Mouse (Mus musculus) neutrophil, adult 65 days (primary cell): Measurements from ENCODE around the gene Nudt17. TPM values are rescaled to one million over a fixed set of nuclear protein-coding genes. Genes with fewer than 3 reads are reported as not detected.

Source experiments
- total RNA-seq: library from RNA; stranded (reverse); gene quantifications from 2 replicates; pipeline ENCODE4 v1.2.4, GENCODE M21; 2023

The Nudt17 gene
- 0.88 and 1.3 TPM in 2 replicates for total RNA-seq

GRCm38 (mm10) chr3:96707903-96708683 lies at the start of gene Nudt17:
Nudt17 (minus strand) TSS chr3:96708562.

GRCm38 (mm10) chr3:96727343-96727827 lies 19.0 kb upstream of the Nudt17 start, which contains the start of the genes Polr3c and Rnf115:
Polr3c (minus strand) TSS chr3:96727628.
Rnf115 (plus strand) TSS chr3:96727664.

GRCm38 (mm10) chr3:96696198-96696765 lies 12.1 kb downstream of the Nudt17 start, which contains the start of gene Pias3:
Pias3 (plus strand) TSS chr3:96696384.

GRCm38 (mm10) chr3:96669727-96670468 lies 38.5 kb downstream of the Nudt17 start, which contains the start of gene Ankrd35:
Ankrd35 (plus strand) TSS chr3:96670131.

Other genes with a start within 250 kb of the Nudt17 start
- gene Hfe2, start 183.4 kb downstream of the Nudt17 start, total RNA-seq = not detected in 2 replicates
- gene Txnip, start 150.6 kb downstream of the Nudt17 start, total RNA-seq = 874 and 982 TPM in 2 replicates
- gene Gm16253, start 131.6 kb downstream of the Nudt17 start, total RNA-seq = 0.82 TPM in 1 of 2 replicates, not detected in the other
- 13.5 and 16.6 TPM in 2 replicates for gene Polr3gl, start 114.4 kb downstream of the Nudt17 start, total RNA-seq
- not detected in 2 replicates for gene Ankrd34a, start 111.9 kb downstream of the Nudt17 start, total RNA-seq
- 0.41 and 0.68 TPM in 2 replicates for gene Lix1l, start 107.4 kb downstream of the Nudt17 start, total RNA-seq
- gene Rbm8a, start 78.6 kb downstream of the Nudt17 start, total RNA-seq = 52.4 and 66.7 TPM in 2 replicates
- 9.8 and 10.4 TPM in 2 replicates for gene Pex11b, start 73.2 kb downstream of the Nudt17 start, total RNA-seq
- not detected in 2 replicates for gene Gm42957, start 73.1 kb downstream of the Nudt17 start, total RNA-seq
- gene Itga10, start 63.0 kb downstream of the Nudt17 start, total RNA-seq = 0.47 and 0.84 TPM in 2 replicates
- gene Ankrd35, start 38.4 kb downstream of the Nudt17 start, total RNA-seq = not detected in 2 replicates
- gene Pias3, start 12.2 kb downstream of the Nudt17 start, total RNA-seq = 35.0 and 35.4 TPM in 2 replicates
- 33.7 and 44.1 TPM in 2 replicates for gene Polr3c, start 19.1 kb upstream of the Nudt17 start, total RNA-seq
- 62.1 and 69.5 TPM in 2 replicates for gene Rnf115, start 19.1 kb upstream of the Nudt17 start, total RNA-seq
- not detected in 2 replicates for gene Pdzk1, start 120.7 kb upstream of the Nudt17 start, total RNA-seq
- not detected in 2 replicates for gene Cd160, start 120.8 kb upstream of the Nudt17 start, total RNA-seq
- gene Gja5, start 196.1 kb upstream of the Nudt17 start, total RNA-seq = 0.88 TPM in 1 of 2 replicates, not detected in the other
- 6.1 and 6.4 TPM in 2 replicates for gene Gpr89, start 196.8 kb upstream of the Nudt17 start, total RNA-seq
- gene Gja8, start 217.5 kb upstream of the Nudt17 start, total RNA-seq = not detected in 2 replicates